Mouse (Mus musculus) CD4-positive, CD25-positive, alpha-beta regulatory T cell, adult 2 months (primary cell): ENCODE results near the gene Ncam1.

Source experiments
- DNase-seq: peaks from one replicate; pipeline ENCODE4 v3.0.0-alpha.2; 2012; ENCODE audit warnings: low read depth, low spot score

Ncam1 gene

GRCm38 (mm10) chr9:49798806-49799205 is at the start of gene Ncam1:
Ncam1 (minus strand) TSS chr9:49798925.
- peak; percentile 22 for DNase-seq

- no peak for DNase-seq
These were observed 35.3 kb upstream of the Ncam1 start for GRCm38 (mm10) chr9:49834013-49834412.

- no peak for DNase-seq
These were observed 28.9 kb upstream of the Ncam1 start for GRCm38 (mm10) chr9:49827671-49828070.

GRCm38 (mm10) chr9:49816115-49816650 is 17.5 kb upstream of the Ncam1 start:
- DNase-seq, result no peak

GRCm38 (mm10) chr9:49814442-49814841 is 15.7 kb upstream of the Ncam1 start:
- DNase-seq, result no peak

- no peak for DNase-seq
These were observed 4.5 kb upstream of the Ncam1 start for GRCm38 (mm10) chr9:49803222-49803621.

GRCm38 (mm10) chr9:49797821-49798571 is 729 bp downstream of the Ncam1 start:
- peak; percentile 6 for DNase-seq

GRCm38 (mm10) chr9:49797508-49797820 is 1.3 kb downstream of the Ncam1 start:
- no peak for DNase-seq

GRCm38 (mm10) chr9:49796618-49797507 is 1.9 kb downstream of the Ncam1 start:
- DNase-seq, result peak; percentile 1

- no peak for DNase-seq
These were observed 2.8 kb downstream of the Ncam1 start for GRCm38 (mm10) chr9:49795881-49796280.

- no peak for DNase-seq
These were observed 4.7 kb downstream of the Ncam1 start for GRCm38 (mm10) chr9:49793987-49794550.

- no peak for DNase-seq
These were observed 5.5 kb downstream of the Ncam1 start for GRCm38 (mm10) chr9:49793241-49793640.

GRCm38 (mm10) chr9:49792646-49793045 is 6.1 kb downstream of the Ncam1 start:
- DNase-seq, result no peak

GRCm38 (mm10) chr9:49781016-49781772 is 17.5 kb downstream of the Ncam1 start:
- DNase-seq, result no peak

- no peak for DNase-seq
These were observed 21.6 kb downstream of the Ncam1 start for GRCm38 (mm10) chr9:49777015-49777637.

- DNase-seq, result no peak
These were observed 32.1 kb downstream of the Ncam1 start for GRCm38 (mm10) chr9:49766634-49767033.

GRCm38 (mm10) chr9:49760571-49760970 is 38.2 kb downstream of the Ncam1 start:
- no peak for DNase-seq

- no peak for DNase-seq
These were observed 40.3 kb downstream of the Ncam1 start for GRCm38 (mm10) chr9:49758436-49758835.

- DNase-seq, result no peak
These were observed 40.7 kb downstream of the Ncam1 start for GRCm38 (mm10) chr9:49757986-49758385.

- no peak for DNase-seq
These were observed 41.1 kb downstream of the Ncam1 start for GRCm38 (mm10) chr9:49757582-49757981.

- no peak for DNase-seq
These were observed 42.0 kb downstream of the Ncam1 start for GRCm38 (mm10) chr9:49756725-49757124.
